Mouse (Mus musculus) limb, embryonic 13.5 days (tissue): ENCODE results near the gene Adam1a. TPM values are rescaled to one million over a fixed set of nuclear protein-coding genes. Genes with fewer than 3 reads are reported as not detected.
"Not testable (repeated sequence)": the region's sequence is repeated elsewhere in the genome, so short reads cannot be mapped to it uniquely, and the experiment has no call there.

Experiments used
- ATAC-seq: fragments of 200-750 bp; cut with Nextera tagmentation; 2 replicates; pipeline ENCODE4 v1.8.0; 2017; ENCODE audit warnings: low read depth, moderate number of reproducible peaks, moderate TSS enrichment; ENCODE audit not compliant: low FRiP score
- H3K27ac ChIP-seq: fragments of 300-500 bp; sonication (generic); 2 replicates; pipeline ENCODE4 v1.5.1; 2015; ENCODE audit warnings: inconsistent platforms, mild to moderate bottlenecking, moderate library complexity
- H3K27me3 ChIP-seq: fragments of 300-500 bp; sonication (generic); 2 replicates; pipeline ENCODE4 v1.6.1; 2015; ENCODE audit warnings: mild to moderate bottlenecking, inconsistent platforms
- H3K36me3 ChIP-seq: fragments of 300-500 bp; sonication (generic); 2 replicates; pipeline ENCODE4 v1.6.1; 2015; ENCODE audit warnings: inconsistent platforms, mild to moderate bottlenecking, moderate library complexity
- H3K4me1 ChIP-seq: fragments of 300-500 bp; sonication (generic); 2 replicates; pipeline ENCODE4 v1.6.1; 2015; ENCODE audit warnings: inconsistent platforms
- H3K4me2 ChIP-seq: fragments of 300-500 bp; sonication (generic); replicated peaks from 2 replicates; pipeline ENCODE4 v1.6.1; 2015; ENCODE audit warnings: inconsistent platforms, mild to moderate bottlenecking, moderate library complexity
- H3K4me3 ChIP-seq: fragments of 300-500 bp; sonication (generic); 2 replicates; pipeline ENCODE4 v1.5.1; 2015; ENCODE audit warnings: moderate library complexity, mild to moderate bottlenecking, inconsistent platforms
- H3K9ac ChIP-seq: fragments of 300-500 bp; sonication (generic); 2 replicates; pipeline ENCODE4 v1.6.1; 2015; ENCODE audit warnings: mild to moderate bottlenecking, inconsistent platforms
- H3K9me3 ChIP-seq: fragments of 300-500 bp; sonication (generic); 2 replicates; pipeline ENCODE4 v1.6.1; 2016; ENCODE audit warnings: inconsistent platforms
- WGBS: fragments of 180-500 bp; shearing (Covaris S2); methylation state at CpG from one replicate; pipeline ENCODE4 v1.1.7; 2015; 5-methylcytosine and 5-hydroxymethylcytosine counted together
- polyA plus RNA-seq: library from polyadenylated mRNA; unstranded; fragments of >200 nt; fragmentation: Nextera tagmentation; extraction: Ambion mirVana; gene quantifications from 2 replicates; pipeline ENCODE4 v1.2.1, GENCODE M21; 2015

Adam1a gene
- polyA plus RNA-seq, 1 experiment from 2014 or later = 2.1 TPM

DNA sequence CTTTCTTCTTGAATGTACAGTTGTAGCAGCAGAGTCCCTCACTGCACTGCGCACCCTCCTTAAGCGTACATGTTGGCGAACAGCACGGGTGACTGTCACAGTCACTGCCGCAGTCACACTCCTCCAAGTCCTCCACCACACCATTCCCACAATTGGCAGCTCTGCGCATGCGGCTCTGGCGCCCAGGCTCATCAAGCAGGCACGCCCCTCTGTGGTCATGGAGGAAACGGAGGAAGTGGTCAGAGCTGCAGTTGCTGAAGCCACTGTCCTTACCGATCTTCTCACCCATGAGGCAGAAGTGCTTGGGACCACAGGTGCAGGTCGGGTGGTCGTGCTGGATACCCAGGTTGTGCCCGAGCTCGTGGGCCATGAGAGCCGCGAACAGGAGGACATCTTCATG, 25.5 kb downstream of the Adam1a start:
- not testable (repeated sequence) for H3K4me1 ChIP-seq, H3K9me3 ChIP-seq, H3K27me3 ChIP-seq, H3K27ac ChIP-seq, ATAC-seq, H3K9ac ChIP-seq, H3K4me2 ChIP-seq, H3K4me3 ChIP-seq
- WGBS = 95% methylated on average over 11 of the region's 17 CpGs
- H3K36me3 ChIP-seq = peaks cover 62% of the 10 kb centered on the region

DNA sequence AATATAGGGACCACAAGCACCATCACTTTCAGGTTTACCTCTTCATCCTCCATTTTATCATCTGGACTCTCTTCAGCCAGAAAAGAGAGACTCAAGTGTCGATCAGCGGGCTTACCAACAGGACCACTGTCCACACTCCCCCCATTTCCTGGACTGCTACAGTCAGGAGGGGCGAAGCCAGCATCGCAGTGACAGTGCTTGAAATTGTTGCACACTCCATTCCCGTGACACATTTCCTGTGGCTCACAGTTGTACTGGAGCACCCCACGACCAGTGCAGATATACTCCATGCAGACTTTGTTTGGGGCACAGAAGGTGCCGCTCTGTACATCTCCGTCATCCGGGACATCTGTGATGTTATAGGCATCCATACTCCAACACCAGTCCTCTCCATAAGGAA, 26.3 kb downstream of the Adam1a start:
- H3K4me2 ChIP-seq = no peak overlapping the region
- H3K9me3 ChIP-seq = no peaks in the 10 kb centered on the region
- no peak for ATAC-seq
- WGBS = 92% methylated on average over 9 of the region's 9 CpGs
- no peaks in the 10 kb centered on the region for H3K27me3 ChIP-seq
- H3K4me1 ChIP-seq = no peaks in the 10 kb centered on the region
- no peak overlapping the region for H3K4me3 ChIP-seq
- peaks cover 54% of the 10 kb centered on the region for H3K36me3 ChIP-seq
- no peak overlapping the region for H3K9ac ChIP-seq
- H3K27ac ChIP-seq = no peak overlapping the region

DNA sequence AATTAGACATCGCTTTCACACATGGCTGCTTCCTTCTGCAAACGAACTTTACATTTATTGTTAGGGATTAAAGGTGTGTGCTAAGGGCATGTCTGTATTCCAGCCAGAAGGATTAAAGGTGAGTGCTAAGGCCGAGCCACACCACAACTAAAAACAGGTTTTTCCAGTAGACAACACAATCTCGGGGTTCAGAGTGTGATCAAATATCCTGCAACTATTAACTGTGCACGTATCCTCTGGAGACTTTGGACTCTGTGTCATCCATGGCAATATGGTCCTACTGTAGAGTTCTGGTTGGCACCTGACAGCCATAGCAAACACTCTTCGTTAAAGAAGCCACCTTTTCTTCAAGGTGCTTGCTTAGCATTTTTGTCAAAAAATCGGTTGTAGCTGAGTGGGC, 35.3 kb downstream of the Adam1a start:
- no peak for ATAC-seq
- H3K9ac ChIP-seq = no peak overlapping the region
- H3K4me3 ChIP-seq = no peak overlapping the region
- WGBS = 81% methylated on average over 7 of the region's 7 CpGs
- no peaks in the 10 kb centered on the region for H3K4me1 ChIP-seq
- no peak overlapping the region for H3K4me2 ChIP-seq
- no peaks in the 10 kb centered on the region for H3K27me3 ChIP-seq
- H3K27ac ChIP-seq = no peak overlapping the region
- H3K9me3 ChIP-seq = no peaks in the 10 kb centered on the region
- no peaks in the 10 kb centered on the region for H3K36me3 ChIP-seq

DNA sequence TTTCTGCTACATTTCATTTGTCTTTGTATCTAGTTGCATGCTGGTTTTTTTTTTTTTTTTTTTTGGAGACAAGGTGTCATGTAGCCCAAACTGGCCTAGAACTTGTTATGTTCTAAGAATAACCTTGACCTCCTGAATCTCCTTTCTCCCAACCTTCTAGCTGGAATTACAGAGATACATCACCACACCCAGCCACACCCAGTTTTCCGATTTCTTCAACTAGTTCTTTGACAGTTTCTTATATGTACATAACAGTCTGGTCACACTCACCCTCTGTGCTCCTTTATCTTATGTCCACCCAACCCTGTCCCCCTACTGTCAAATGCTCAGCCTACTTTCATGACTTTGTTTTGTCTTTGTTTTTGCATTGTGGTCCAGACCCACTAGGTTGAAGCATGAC, 38.4 kb downstream of the Adam1a start:
- no peak overlapping the region for H3K9ac ChIP-seq
- no peak overlapping the region for H3K4me2 ChIP-seq
- WGBS = 93% methylated on average over 1 of the region's 1 CpGs
- H3K27me3 ChIP-seq = no peaks in the 10 kb centered on the region
- H3K36me3 ChIP-seq = no peaks in the 10 kb centered on the region
- H3K27ac ChIP-seq = no peak overlapping the region
- H3K4me3 ChIP-seq = no peak overlapping the region
- ATAC-seq = no peak
- H3K9me3 ChIP-seq = no peaks in the 10 kb centered on the region
- no peaks in the 10 kb centered on the region for H3K4me1 ChIP-seq

DNA sequence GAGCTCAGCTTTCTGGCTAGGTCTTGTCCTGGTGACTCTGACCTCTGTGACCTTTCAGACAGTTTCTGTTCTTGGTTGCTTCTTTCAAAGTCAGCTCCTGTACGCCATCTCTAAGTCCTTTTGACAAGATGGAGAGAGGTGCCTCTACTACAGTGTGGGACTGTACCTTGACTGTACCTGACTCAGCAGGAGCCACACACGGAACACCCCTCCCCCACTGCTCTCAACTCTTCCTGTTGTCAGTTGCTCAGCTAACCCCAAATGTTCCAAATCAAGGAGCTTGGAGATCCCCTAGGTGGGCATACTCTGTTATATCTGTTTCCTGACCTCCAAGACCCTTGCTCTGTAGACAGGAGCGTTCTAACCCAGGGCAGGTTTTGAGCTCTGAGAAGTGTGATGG, 42.1 kb downstream of the Adam1a start, which contains the start of gene Adam1b:
Gene Adam1b (minus strand): TSS at position 205 of the 400 bp plus-strand sequence.
- H3K36me3 ChIP-seq = no peaks in the 10 kb centered on the region
- no peak within 1 kb of the TSS for H3K4me2 ChIP-seq
- no peaks in the 10 kb centered on the region for H3K9me3 ChIP-seq
- WGBS = 78% methylated on average over 3 of the region's 3 CpGs
- no peak within 1 kb of the TSS for H3K9ac ChIP-seq
- H3K4me3 ChIP-seq = no peak within 1 kb of the TSS
- H3K27me3 ChIP-seq = no peaks in the 10 kb centered on the region
- no peaks in the 10 kb centered on the region for H3K4me1 ChIP-seq
- no peak for ATAC-seq
- no peak within 1 kb of the TSS for H3K27ac ChIP-seq

DNA sequence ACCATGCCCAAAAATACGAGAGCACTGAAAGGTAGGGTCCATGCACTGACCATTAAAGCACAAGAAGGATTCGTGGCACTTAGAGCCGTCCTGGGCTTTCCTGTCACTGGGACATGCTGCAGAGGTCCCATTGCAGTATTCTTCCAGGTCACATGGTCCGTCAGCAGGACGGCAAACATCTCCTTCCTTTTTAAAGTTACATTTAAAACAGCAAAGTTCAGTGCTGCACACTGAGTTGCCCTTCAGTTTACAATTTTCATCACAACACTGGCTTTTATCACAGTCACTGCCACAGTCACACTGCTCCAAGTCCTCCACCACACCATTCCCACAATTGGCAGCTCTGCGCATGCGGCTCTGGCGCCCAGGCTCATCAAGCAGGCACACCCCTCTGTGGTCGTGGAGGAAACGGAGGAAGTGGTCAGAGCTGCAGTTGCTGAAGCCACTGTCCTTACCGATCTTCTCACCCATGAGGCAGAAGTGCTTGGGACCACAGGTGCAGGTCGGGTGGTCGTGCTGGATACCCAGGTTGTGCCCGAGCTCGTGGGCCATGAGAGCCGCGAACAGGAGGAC, 43.8 kb downstream of the Adam1a start:
- H3K4me1 ChIP-seq, H3K9me3 ChIP-seq, H3K9ac ChIP-seq, H3K4me2 ChIP-seq, H3K36me3 ChIP-seq, ATAC-seq, H3K4me3 ChIP-seq, H3K27ac ChIP-seq, H3K27me3 ChIP-seq: not testable (repeated sequence)
- WGBS = 69% methylated on average over 10 of the region's 17 CpGs

DNA sequence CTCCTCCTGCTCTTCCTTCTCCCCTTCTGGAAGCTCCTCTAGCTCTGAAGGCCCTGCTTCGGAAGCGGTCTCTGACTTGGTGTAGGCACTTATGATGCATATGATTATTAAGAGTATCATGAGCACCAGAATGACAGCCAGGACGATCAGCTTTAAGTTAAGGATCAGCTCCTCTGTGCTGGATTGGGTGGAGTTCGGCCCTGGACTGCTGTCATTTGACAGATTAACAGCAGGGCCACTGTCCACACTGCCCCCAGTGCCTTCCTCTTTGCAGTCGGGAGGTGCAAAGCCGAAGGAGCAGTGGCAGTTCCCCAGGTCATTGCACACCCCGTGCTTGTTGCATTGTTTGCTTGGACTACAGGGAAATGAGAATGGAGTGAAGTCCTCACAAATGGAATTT, 44.6 kb downstream of the Adam1a start:
- Histone ChIP-seq H3K9ac (no peak overlapping the region), H3K4me3 (no peak overlapping the region), H3K9me3 (no peaks in the 10 kb centered on the region), H3K27me3 (no peaks in the 10 kb centered on the region), H3K4me2 (no peak overlapping the region), H3K4me1 (no peaks in the 10 kb centered on the region), H3K36me3 (no peaks in the 10 kb centered on the region), H3K27ac (no peak overlapping the region)
- no peak for ATAC-seq
- 77% methylated on average over 7 of the region's 7 CpGs for WGBS

DNA sequence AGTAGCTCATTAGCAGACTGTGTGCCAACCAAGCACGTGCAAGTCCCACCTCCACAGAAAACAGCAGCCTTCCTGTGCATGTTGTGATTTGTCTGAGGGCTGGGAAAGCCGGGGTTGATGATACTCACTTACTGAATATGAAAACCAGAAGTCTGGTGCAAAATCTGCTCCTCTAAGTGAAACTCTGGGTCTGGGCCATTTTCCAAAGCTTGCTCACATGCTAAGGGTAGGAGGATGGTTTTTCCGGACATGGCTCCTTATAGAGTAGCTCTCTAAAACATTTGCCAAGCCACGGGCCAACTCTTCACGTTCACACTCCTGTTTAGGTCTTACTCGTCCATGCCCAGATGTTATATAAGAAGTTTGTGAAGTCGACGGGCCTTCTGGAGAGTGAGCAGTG, 52.0 kb downstream of the Adam1a start:
- no peaks in the 10 kb centered on the region for H3K36me3 ChIP-seq
- H3K9me3 ChIP-seq = no peaks in the 10 kb centered on the region
- no peak overlapping the region for H3K4me2 ChIP-seq
- H3K4me3 ChIP-seq = no peak overlapping the region
- no peak overlapping the region for H3K27ac ChIP-seq
- 57% methylated on average over 8 of the region's 8 CpGs for WGBS
- ATAC-seq = no peak
- H3K9ac ChIP-seq = no peak overlapping the region; the same call in 1 of the 2 replicates
- H3K4me1 ChIP-seq = no peaks in the 10 kb centered on the region
- H3K27me3 ChIP-seq = no peaks in the 10 kb centered on the region

DNA sequence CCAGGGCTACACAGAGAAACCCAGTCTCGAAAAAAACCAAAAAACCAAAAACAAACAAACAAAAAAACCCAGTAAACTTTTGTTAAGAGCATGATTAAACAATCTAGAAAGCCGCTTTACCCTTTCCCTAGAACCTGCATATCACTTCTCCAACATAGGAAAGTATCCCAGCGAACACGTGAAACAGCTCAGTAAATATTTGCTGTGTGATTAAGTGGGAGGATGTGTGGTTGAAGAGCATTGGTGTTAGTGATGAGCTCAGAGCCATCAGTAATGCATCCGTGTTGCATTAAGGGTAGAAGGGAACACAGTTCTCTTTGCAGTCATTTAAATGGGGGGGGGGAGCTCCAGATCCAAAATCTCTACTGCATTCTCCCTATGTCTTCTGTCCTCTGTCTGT, 60.5 kb downstream of the Adam1a start:
- no peaks in the 10 kb centered on the region for H3K9me3 ChIP-seq
- no peak overlapping the region for H3K9ac ChIP-seq
- H3K27me3 ChIP-seq = no peaks in the 10 kb centered on the region
- H3K4me1 ChIP-seq = no peaks in the 10 kb centered on the region
- ATAC-seq = no peak
- WGBS = 87% methylated on average over 5 of the region's 5 CpGs
- no peaks in the 10 kb centered on the region for H3K36me3 ChIP-seq
- no peak overlapping the region for H3K27ac ChIP-seq
- no peak overlapping the region for H3K4me3 ChIP-seq
- H3K4me2 ChIP-seq = no peak overlapping the region

DNA sequence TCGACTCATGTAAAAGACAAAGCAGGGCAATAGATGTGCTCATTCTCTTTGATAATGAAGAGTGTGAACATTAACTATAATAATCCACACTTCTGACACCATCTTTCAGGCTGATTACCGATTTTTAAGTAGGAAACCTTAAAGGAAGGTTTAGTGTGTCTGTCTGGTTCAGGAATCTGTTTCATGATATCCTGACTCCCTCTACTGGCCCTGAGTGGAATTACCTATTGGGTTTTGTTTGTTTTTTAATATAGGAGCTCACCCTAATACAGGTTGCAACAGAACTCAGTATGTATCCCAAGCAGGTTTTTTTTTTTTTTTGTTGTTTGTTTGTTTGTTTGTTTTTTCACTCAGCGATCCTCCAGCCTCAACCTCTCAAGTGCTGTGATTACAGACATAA, 67.6 kb downstream of the Adam1a start:
- no peaks in the 10 kb centered on the region for H3K36me3 ChIP-seq
- H3K4me3 ChIP-seq = no peak overlapping the region
- no peaks in the 10 kb centered on the region for H3K9me3 ChIP-seq
- H3K27ac ChIP-seq = no peak overlapping the region
- H3K9ac ChIP-seq = no peak overlapping the region
- WGBS = 38% methylated on average over 3 of the region's 3 CpGs
- no peak for ATAC-seq
- H3K4me1 ChIP-seq = no peaks in the 10 kb centered on the region
- no peak overlapping the region for H3K4me2 ChIP-seq
- H3K27me3 ChIP-seq = no peaks in the 10 kb centered on the region

DNA sequence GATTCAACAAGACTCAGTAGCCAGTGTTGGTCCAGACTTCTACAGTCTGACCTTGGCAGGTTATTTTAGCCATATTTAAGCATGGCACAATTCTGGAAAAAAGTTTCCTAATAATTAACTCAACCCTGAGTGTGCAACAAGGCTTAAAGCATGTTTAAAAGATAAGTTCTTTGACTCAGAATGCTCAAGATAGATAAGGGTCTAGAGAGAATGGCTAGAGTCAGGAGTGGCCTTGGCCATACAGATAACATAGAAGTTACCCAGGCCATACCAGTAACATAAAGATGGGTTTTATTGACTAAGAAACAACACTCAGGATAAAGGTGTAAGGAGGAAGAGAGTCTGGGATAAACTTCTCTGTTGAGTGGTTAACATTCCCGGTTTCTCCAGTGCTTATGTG, 69.2 kb downstream of the Adam1a start:
- H3K4me2 ChIP-seq = no peak overlapping the region
- no peaks in the 10 kb centered on the region for H3K4me1 ChIP-seq
- no peak overlapping the region for H3K4me3 ChIP-seq
- H3K27ac ChIP-seq = no peak overlapping the region
- no peak for ATAC-seq
- H3K9ac ChIP-seq = no peak overlapping the region
- WGBS = 79% methylated on average over 1 of the region's 1 CpGs
- H3K27me3 ChIP-seq = no peaks in the 10 kb centered on the region
- H3K9me3 ChIP-seq = no peaks in the 10 kb centered on the region
- no peaks in the 10 kb centered on the region for H3K36me3 ChIP-seq

DNA sequence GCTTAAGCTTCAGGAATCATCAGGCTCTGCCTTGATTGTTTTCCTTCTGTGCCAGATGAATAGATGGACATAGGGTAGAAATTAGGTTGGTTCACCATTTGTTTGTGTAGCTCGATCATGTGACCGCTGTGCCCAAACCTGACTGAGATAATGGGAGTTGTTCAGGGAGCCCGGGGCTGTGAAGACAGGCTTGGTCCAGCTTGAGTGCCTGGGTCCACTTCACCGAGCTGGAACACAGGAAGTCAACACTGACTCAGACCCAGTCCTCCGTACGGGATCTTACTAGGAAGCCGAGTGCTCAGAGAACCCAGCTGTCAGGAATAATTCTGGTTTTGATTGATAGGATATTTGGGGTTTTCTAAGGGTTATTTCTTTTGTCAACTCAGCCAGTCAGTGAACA, 70.7 kb downstream of the Adam1a start:
- Histone ChIP-seq H3K4me2 (no peak overlapping the region), H3K4me1 (no peaks in the 10 kb centered on the region), H3K9me3 (no peaks in the 10 kb centered on the region), H3K27me3 (no peaks in the 10 kb centered on the region), H3K27ac (no peak overlapping the region), H3K36me3 (no peaks in the 10 kb centered on the region), H3K9ac (no peak overlapping the region), H3K4me3 (no peak overlapping the region)
- WGBS = 82% methylated on average over 7 of the region's 7 CpGs
- no peak for ATAC-seq

DNA sequence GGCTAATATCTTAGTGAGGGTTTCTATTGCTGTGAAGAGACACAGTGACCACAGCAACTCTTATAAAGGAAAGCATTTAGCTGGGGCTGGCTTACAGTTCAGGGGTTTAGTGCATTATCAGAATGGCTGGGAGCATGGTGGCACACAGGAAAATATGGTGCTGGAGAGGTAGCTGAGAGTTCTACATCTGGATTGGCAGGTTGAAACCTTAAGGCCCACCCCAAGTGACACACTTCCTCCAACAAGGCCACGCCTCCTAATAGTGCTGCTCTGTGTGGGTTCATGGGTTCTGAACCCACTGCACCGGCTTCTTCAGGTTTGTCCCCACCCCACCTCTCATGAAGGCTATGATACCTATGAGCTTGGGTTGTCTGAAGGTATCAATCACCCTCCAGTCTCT, 72.9 kb downstream of the Adam1a start:
- Histone ChIP-seq H3K4me2 (no peak overlapping the region), H3K4me3 (no peak overlapping the region), H3K36me3 (no peaks in the 10 kb centered on the region), H3K4me1 (no peaks in the 10 kb centered on the region), H3K27me3 (no peaks in the 10 kb centered on the region), H3K9me3 (no peaks in the 10 kb centered on the region), H3K27ac (no peak overlapping the region), H3K9ac (no peak overlapping the region)
- no peak for ATAC-seq
- WGBS = 87% methylated on average over 2 of the region's 2 CpGs
